Mouse (Mus musculus) limb, embryonic 15.5 days (tissue): Measurements from ENCODE around the gene Ermard. TPM values are rescaled to one million over a fixed set of nuclear protein-coding genes. Genes with fewer than 3 reads are reported as not detected.

Source experiments
- ATAC-seq: fragments of 200-750 bp; cut with Nextera tagmentation; 2 replicates; pipeline ENCODE4 v1.8.0; 2017; ENCODE audit warnings: low read depth, moderate TSS enrichment; ENCODE audit not compliant: insufficient number of reproducible peaks, low FRiP score, low TSS enrichment
- H3K27ac ChIP-seq: fragments of 300-500 bp; sonication (generic); 2 replicates; pipeline ENCODE4 v1.5.1; 2015; ENCODE audit warnings: moderate library complexity, mild to moderate bottlenecking, inconsistent platforms
- H3K27me3 ChIP-seq: fragments of 300-500 bp; sonication (generic); 2 replicates; pipeline ENCODE4 v1.6.1; 2015; ENCODE audit warnings: inconsistent platforms
- H3K36me3 ChIP-seq: fragments of 300-500 bp; sonication (generic); 2 replicates; pipeline ENCODE4 v1.6.1; 2015; ENCODE audit warnings: inconsistent platforms
- H3K4me1 ChIP-seq: fragments of 300-500 bp; sonication (generic); 2 replicates; pipeline ENCODE4 v1.6.1; 2015; ENCODE audit warnings: inconsistent platforms
- H3K4me2 ChIP-seq: fragments of 300-500 bp; sonication (generic); 2 replicates; pipeline ENCODE4 v1.6.1; 2015; ENCODE audit warnings: mild to moderate bottlenecking, inconsistent platforms
- H3K4me3 ChIP-seq: fragments of 300-500 bp; sonication (generic); 2 replicates; pipeline ENCODE4 v1.5.1; 2015; ENCODE audit warnings: mild to moderate bottlenecking, inconsistent platforms
- H3K9ac ChIP-seq: fragments of 300-500 bp; sonication (generic); 2 replicates; pipeline ENCODE4 v1.6.1; 2015; ENCODE audit warnings: inconsistent platforms
- H3K9me3 ChIP-seq: fragments of 300-500 bp; sonication (generic); 2 replicates; pipeline ENCODE4 v1.6.1; 2016; ENCODE audit warnings: inconsistent platforms
- WGBS: fragments of 180-500 bp; shearing (Covaris S2); methylation state at CpG from one replicate; pipeline ENCODE4 v1.1.7; 2015; 5-methylcytosine and 5-hydroxymethylcytosine counted together
- polyA plus RNA-seq: library from polyadenylated mRNA; unstranded; fragments of >200 nt; fragmentation: Nextera tagmentation; extraction: Ambion mirVana; gene quantifications from 2 replicates; pipeline ENCODE4 v1.2.1, GENCODE M21; 2015

The Ermard gene
- polyA plus RNA-seq, 1 experiment from 2014 or later: 65.0 TPM

GRCm38 (mm10) chr17:15137443-15137842, 96.4 kb downstream of the Ermard start:
- Histone ChIP-seq H3K4me1 (no peaks in the 10 kb centered on the region), H3K4me3 (no peak overlapping the region), H3K27ac (no peak overlapping the region), H3K27me3 (no peaks in the 10 kb centered on the region), H3K9me3 (no peaks in the 10 kb centered on the region), H3K9ac (no peak overlapping the region), H3K36me3 (no peaks in the 10 kb centered on the region), H3K4me2 (no peak overlapping the region)
- no peak for ATAC-seq
- WGBS: 65% methylated on average over 5 of the region's 5 CpGs

Other genes with a start within 250 kb of the Ermard start
- 3.6 and 3.8 TPM in 2 replicates for gene Wdr27, start 98.0 kb upstream of the Ermard start, polyA plus RNA-seq
- 39.0 and 40.8 TPM in 2 replicates for gene 1600012H06Rik, start 98.0 kb upstream of the Ermard start, polyA plus RNA-seq
- 35.6 and 39.4 TPM in 2 replicates for gene Phf10, start 79.9 kb upstream of the Ermard start, polyA plus RNA-seq
- gene 9030025P20Rik, start 62.7 kb upstream of the Ermard start, polyA plus RNA-seq: 5.7 and 5.9 TPM in 2 replicates
- 0.91 TPM in 1 of 2 replicates, not detected in the other for gene Gm3417, start 62.4 kb upstream of the Ermard start, polyA plus RNA-seq
- 4.8 and 5.5 TPM in 2 replicates for gene Gm3435, start 31.0 kb upstream of the Ermard start, polyA plus RNA-seq
- gene Tcte3, start 280 bp downstream of the Ermard start, polyA plus RNA-seq: 0.55 TPM in 1 of 2 replicates, not detected in the other
- 3.0 and 3.5 TPM in 2 replicates for gene Gm3448, start 329 bp downstream of the Ermard start, polyA plus RNA-seq